Mouse (Mus musculus) gonadal fat pad, adult 2 months (tissue): Measurements from ENCODE around the gene Lifr. TPM values are rescaled to one million over a fixed set of nuclear protein-coding genes. Genes with fewer than 3 reads are reported as not detected.

Experiments used
- DNase-seq: peaks from one replicate; pipeline ENCODE4 v3.0.0-alpha.2; 2012; ENCODE audit warnings: low read depth
- polyA plus RNA-seq: library from polyadenylated mRNA; depleted of rRNA; stranded (reverse); fragments of >200 nt; gene quantifications from 2 replicates; pipeline ENCODE4 v1.2.3, GENCODE M21; 2012

Lifr gene
- polyA plus RNA-seq, 1 experiment = 10.4 TPM

DNA sequence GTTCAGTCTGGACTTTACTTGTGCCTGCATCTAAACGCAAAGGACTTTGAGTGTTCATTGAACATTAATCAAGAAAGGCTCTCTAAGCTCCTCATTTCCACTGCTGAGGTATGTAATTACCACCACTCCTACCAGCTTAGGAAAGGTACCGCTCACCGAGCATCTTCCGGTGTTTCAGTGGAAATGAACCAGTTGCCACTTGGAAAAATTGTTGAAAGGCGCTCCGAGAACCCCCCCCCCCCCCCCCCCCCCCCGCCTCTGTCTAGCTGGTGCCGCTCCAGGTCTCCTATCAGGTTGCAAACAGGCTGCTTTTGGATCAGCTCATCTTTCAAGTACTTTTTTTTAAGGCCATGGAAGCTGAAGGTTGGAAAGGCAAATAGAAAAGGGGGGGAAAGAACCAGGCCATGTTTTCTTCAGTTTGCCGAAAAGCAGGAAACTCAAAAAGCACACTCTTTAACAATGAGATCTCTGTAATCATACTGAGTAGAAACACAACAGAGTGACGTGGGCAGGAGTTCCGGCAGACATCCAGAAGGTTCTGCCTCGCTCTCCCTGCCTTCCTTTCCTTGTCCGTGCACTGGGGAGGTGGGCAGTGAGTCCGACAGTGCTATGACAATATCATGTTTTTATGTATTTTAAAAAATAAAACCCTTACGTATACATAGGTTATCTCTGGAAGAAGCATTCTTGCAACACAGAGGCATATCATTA lies 9.3 kb upstream of the Lifr start:
- no peak for DNase-seq

DNA sequence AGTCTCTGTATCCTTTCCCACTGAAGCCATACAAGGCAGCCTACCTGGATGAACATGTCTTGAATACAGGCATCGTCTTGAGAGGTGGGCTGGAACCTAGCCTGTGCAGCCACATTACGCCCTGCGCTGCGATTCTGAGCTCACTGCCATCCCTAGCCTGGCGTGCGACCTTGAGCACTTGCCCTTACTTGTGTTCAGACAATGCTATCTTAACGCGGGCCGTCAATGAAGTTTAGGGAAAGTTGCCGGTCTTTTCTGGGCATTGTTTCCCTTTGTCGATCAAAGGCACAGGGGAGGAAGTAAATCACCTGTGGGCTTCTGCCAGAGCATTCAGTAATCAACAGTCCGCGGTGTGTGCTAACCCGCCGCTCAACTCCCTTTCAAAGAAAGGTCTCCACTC lies 8.6 kb upstream of the Lifr start:
- no peak for DNase-seq

DNA sequence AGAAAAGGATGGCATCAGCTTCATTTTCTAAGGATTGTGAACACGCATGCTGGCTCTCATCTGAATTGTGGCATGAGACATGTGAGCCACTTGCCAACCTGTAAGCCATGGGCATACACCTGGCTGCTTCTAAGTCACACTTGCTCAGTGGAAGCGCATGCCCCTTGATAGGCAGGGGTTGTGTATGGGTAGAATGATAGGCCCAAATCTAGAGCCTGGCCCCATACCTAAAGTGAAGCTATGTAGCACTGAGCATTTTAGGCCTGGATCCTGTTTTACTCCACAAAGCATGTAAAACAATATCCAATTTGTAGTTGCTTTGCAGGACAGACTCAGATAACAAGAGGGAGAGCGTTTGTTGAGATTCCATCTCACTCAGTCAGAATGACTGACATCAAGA lies 7.5 kb upstream of the Lifr start:
- DNase-seq = no peak

DNA sequence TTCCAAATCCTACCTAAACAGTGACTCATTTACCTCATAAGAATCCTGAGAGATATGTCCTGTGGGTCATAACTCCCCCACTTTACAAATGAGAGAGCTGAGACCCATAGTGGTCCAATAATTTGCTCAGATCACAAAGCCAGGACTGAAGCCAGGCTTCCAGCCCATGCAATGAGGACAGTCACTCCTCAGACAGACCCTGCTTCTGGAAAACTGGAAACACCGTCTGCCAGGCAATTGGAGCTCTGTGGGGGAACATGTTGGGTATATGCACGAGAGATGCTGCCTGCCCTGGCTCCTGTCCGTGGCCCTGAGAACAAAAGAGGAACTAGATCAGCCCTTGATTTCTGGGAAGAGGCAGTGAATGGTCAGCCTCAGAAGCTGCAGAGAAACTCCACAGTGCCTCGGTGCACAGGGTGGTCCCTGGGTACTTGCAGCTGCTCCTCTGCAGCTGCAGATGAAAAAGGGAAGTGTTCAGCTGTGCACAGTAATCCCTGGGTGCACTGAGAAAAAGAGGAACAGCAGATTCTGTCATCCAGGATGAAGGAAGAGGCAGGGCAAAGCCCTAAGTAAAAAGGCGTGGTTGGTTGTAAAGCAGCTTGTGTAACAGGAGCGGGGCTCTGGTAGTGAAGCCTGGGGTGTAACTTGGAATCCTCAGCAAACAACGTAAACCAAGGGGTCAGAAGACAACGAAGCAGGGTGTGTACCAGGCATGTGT lies 5.5 kb upstream of the Lifr start:
- no peak for DNase-seq

DNA sequence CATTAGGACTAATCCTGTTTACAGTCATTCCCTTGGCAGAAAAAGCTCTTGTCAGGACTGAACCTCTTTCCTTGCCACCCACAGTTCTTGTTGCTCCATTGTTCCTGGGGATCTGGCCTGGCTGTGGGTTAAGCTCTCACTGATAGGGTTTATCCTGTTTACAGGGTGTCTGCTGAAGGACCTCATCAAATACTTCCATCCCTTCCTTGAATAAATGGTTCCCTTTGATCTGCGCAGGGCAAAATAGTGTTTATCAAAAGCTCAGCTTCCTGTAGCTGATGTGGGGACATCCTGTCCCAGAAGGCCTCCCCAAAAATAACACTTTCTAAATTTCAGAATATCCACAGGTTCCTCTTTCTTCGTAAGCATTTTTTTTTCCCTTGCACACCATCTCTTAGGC lies 1.7 kb upstream of the Lifr start:
- no peak for DNase-seq

DNA sequence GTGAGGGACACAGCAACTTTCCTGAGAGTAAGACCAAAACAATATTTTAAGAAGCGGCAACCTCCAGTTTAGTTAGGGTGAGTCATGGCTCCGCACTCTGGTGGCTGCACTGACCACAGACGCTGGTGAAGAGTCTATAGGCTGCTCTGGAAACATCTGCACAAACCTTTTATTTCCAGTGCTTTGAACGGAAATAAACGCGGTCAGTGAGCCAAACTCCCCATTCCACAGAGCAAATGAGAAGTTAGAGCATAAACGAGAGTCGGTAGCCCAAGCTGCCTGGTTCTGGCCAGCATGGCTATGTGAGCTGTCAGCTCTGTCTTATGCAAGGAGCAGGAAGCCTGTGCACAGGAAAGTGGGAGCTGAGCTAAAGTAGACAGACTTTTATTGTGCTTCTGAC lies 1.9 kb downstream of the Lifr start:
- no peak for DNase-seq

DNA sequence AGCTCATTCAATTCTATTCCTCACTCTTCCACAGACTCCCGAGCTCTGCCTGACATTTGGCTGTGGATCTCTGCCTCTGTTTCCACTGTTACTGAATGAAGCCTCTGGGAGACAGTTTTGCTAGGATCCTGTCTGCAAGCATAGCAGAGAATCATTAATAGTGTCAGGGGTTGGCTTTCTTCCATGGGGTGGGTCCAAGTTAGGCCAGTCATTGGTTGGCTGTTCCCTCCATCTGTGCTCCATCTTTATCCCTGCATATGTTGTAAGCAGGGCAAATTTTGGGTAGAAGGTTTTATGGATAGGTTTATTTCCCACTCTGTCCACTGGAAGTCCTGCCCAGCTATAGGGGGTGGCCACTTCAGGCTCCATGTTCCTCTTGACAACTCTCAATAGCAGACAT lies 9.0 kb downstream of the Lifr start:
- DNase-seq = no peak

DNA sequence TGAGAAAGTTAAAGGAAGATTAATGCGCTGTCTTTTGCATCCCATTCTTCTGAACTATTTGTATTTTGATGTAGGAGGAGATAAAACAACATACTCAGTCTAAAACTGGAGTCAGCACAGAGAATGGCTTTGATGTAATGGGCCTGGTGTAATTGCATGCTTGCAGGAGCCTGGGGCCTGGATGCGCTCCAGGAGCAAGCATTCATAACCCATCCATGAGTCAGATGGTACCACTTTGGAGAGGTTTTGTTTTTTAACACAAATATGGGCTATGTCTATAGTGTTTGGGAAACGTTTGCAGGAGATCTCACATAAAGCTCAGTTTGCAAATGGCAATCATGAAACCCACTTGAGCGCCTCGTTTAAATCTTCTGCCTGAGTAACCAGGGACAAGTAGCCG lies 9.8 kb downstream of the Lifr start:
- DNase-seq = no peak

DNA sequence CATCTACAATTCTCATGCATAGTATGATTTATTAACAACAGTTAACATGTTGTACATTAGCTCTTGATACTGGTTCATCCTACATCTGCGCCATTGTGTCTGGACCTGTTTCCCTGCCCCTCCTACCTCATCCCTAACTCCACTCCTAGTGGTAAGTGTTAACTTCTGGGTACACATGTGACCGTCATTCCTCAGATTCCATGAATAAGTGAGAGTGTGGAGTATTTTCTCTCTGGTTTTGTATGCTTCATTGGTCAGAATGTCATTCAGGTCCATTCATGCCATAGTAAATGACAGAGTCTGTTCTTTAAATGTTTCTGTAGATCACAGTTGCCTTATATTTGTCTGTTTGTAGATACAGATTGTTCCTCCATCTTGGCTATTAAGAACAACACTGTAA lies 12.6 kb downstream of the Lifr start:
- no peak for DNase-seq

DNA sequence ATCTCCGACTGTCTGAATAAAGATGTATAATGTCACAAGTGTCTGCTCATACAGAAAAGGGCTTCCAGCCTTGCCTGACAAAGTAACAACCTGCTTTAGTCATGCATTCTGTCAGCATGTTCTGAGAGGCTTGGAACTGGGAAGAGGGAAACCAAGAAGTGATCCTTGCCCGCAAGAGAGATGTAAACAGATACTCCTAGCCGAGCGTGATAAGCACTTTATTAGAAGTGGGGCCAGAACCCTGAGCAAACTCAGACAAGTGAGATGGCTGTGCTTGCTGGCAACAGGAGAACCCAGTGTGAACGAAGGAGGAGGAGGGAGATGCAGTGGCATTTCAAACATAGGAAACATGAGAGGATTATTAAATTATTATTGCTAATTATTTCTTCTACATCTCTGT lies 14.8 kb downstream of the Lifr start:
- DNase-seq = no peak

DNA sequence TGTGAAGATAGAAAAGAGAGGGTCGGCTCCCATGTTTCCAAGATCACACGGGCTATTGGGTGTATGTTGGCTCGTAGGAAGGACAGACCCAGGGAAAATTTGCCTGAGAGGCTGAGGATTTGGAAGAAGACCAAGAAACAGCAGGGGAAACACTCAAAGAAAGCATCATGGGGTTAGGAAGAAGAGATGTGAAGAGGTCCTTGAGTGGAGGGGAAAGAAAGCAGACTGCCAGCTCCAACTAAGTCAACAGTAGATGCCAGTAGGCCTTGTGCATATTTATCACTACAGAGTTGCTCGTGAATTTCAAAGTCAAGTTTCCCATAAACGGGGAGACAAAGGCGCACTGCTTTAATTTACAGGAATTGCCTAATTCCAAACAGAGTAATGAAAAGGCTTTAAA lies 17.7 kb downstream of the Lifr start:
- DNase-seq = no peak

DNA sequence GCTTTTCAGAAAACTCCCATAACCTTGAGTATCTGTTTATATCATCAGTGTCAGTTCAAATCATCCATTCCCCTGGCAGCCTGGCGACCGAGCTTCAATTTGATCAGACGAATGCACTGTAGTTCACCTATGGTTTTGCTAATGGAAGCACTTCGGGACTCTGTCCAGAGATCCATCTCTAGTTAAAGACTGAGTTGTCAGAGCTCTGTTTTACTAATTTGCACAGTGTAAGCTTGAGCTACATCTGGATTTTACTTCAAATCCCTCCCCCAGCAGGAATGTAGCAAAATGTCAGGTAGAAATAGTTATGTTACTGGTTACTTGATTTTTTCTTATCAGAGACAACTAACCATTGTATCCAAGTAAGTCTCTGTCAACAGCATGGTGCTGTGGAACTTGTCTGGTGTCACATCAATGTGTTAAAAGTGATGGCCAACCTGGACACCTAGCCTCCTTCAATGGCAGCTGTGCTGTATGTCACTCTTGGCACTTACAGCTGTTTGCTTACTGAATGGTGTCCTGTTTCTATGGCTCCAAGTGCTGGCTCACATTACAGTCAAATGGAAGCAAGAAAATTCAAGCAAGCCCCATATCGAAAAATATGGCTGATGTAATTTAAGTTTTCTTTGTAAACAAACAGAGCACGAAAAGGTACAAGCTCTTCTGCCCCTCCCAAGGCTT lies 22.0 kb downstream of the Lifr start:
- no peak for DNase-seq

DNA sequence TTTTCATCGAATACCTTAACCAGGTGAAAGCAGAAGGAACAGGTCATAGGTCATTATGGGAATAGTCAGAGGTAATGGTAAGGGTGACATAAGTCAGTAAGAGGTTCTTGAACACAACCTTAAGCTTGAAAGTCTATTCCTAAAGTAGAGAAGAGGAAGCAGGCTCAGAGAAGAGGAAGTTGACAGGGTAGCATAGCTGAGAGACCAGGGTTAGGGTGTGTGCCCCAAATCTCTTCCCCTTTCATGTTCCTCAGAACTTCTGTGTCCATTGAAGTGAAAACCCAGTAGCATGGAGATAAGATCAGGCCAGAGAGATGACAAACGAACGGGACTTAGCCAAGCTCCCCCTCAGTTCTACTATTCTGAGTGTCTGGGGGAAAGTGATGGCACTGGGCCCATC lies 23.5 kb downstream of the Lifr start:
- no peak for DNase-seq

DNA sequence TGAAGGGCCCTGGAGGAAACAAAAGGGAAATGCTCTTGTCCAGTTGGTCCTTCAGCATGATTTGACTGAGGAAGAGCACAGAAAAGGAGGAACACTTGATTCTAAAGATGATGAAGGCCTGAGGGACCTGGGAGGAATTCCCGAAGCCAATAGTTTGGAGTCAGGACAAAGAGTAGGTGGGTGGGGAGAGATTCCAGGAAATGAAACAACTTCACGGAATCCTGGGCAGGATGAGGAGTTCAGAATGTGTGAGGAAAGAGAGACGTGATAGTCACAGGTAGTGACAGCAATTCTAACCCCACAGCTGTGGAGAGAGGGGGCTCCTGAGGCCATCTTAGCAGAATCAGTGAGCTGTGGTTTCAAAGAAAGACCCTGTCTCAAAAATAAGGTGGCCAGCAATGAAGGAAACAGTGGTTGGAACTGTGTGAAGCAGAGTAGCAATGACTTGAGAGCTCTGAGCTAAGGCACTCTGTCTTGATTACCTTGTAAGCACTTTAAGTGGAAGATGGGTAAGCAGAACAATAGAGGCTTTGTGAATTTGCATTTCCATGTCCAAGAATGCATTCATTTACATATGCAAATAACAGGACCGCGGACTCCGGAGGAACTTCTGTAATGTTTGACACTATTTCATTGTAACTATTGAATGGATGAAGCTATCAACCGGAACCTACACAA lies 25.1 kb downstream of the Lifr start:
- DNase-seq = no peak

DNA sequence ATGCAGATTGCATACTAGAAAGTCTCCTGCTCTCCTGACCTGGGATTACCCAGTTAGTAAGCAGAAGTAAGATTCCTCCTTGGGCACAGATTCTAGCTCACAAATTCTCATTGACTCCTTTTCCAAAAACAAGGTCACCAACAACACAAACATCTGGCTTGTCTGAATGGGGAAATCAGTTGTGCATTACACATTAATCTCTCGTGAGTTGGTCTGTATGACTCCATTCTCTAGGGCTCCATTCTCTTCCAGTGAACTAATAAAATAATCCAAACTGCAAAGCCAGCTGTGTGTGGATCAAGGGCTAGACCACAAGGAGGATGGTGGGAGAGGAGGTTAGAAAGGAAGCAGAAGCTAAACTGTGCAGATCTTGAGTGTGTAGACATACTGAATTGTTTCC lies 25.8 kb downstream of the Lifr start:
- DNase-seq = no peak

DNA sequence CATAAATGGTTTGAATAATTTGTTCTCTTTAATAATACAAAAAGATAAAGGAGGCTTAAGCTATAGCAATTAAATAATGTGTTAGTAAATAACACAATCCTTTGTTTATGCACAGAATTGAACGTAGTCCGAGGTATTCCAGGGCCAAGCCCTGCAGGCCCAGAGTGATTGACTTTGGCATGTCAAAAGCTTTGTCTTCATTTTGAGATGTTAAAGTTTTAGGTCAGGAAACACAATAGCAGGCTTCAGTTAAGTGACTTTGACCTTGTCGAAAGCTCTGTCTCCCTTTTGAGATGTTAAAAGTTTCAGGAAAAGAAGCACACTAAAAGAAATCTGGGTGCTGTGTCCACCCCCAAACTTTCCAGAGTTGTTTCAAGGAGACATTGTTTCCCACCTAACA lies 26.3 kb downstream of the Lifr start:
- no peak for DNase-seq

DNA sequence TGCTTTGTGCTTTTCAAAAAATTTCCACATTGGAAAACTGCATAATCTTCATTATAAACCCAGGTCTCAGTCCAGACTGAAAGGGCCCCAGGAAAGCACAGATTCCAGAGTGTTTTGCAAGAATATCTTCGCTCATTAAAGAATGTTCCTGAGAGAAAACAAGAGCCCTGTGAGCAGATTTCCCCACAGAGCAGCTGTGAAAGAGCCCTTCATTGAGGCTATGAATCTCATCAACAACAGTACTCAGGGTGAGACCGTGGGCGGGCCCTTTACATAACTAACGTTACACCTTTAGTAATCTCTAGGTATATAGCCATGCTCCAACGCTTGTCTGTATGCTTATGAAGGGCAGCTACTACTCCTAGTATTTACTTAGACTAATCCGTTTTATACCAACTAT lies 27.5 kb downstream of the Lifr start:
- peak; percentile 65 for DNase-seq

DNA sequence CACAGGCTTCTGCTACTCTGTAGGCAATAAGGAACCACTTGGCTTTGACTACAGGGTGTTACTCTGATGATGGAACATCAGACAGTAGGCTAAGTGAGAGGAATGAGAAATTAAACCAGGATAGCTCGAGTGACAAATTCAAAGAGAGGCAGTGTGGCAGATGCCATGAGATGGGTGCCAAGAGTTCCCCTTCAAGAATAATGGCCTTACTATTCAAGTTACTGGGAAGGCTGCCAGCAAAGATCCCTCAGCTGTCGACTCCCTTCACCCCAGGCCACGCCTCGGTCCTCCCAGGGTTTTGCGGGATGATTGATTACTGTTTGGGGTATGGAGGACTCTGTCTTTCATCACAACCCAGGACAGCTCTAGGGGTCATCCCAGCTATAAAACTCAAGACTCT lies 28.4 kb downstream of the Lifr start:
- no peak for DNase-seq

DNA sequence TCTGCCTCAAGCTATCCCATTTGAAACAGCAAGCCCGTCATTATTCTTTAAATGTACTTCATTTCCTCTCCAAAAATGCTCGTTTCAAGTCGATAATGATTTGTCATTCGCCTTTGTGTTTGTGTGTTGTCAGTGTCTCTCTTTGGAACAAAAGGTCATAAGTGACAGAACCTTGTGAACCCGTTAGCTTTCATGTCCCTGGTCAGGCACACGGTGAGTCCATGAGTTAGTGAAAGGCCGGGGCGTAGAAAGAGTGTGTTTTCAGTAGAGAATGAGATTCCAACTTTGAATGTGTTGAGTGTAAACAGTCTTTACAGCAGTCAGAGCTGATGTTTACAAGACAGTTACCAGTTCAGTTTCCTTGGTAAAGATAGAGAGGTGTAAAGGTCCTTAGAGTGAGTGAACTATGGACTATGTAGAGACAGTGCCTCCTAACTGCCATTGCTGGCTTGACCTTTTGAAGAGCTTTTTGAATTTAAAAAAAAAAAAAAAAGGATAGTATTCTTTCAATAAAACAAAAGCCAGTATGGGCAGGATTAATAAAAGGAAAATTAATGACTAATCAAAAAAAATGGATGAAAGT lies 29.6 kb downstream of the Lifr start:
- DNase-seq = no peak

DNA sequence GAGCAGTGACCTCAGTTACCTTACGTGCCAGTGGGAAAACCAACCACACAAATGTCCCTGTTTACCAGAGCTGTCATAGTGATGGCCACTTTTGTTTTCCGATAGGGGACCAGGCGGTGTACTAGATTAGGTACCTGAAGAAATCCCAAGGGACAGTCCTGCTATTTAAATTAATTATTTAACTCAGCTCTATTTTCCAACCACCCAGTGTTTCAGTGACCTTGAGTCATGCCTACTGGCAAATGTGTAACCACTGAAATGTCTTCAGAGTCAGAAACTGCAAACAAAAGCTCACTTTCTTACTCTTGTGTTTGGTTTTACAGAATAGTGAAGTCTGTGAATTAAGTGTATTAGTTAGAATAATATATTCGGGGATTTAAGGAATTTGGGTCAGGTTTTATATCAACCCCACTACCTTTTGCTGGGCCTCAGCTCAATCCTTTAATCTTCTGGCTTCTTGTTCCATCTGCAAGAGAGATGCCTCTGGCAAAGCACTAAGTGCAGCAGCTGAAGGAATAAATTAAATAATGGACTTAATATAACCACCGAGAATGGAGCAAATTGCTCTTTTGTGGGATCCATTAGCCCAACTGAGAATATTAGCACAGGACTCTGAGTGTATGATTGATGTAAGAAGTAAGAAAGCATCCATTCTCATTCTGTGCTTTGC lies 33.5 kb downstream of the Lifr start:
- no peak for DNase-seq

DNA sequence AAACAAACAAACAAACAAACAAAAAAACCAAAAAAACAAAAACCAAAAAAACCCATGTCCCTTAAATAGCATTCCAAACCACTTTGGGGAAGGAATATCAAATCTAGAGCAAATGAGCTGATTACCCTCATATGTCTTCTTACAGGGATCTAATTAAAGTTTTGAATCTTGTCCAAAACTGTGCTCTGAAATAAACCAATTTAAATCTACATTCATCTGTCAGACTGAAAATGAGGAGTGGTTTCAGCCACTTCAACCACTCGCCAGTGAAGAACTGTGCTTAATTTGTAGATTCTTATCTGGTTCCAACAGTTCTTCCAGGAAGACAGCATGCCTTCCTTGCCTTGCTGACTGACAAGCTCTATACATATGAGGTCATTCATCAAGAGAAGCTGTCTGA lies 35.8 kb downstream of the Lifr start:
- no peak for DNase-seq

DNA sequence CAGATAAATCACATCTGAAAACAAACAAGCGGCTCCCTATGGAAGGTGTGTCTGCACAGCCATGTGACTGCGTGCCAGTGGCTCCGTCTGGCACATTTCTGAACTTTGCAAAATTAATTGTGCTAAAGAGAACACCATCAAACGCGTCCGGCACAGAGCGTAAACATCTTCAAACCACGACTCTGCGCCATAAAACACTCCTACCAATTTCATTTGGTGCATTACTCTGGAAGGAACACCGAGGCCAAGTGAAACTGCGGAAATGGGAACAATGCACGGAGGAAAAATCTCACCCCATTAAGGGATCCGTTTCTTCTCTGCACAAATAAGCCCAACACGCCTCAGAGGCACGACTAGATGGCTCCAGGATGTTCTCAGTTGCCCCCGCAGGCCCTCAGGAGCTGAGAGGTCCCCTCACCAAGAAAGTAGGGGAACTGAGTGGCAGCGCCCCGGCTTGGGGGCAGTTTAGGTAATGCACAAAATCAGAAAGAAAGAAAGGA lies 38.3 kb downstream of the Lifr start:
- DNase-seq = no peak
